Mouse (Mus musculus): Measurements from ENCODE around the gene Zfyve28.

DNA sequence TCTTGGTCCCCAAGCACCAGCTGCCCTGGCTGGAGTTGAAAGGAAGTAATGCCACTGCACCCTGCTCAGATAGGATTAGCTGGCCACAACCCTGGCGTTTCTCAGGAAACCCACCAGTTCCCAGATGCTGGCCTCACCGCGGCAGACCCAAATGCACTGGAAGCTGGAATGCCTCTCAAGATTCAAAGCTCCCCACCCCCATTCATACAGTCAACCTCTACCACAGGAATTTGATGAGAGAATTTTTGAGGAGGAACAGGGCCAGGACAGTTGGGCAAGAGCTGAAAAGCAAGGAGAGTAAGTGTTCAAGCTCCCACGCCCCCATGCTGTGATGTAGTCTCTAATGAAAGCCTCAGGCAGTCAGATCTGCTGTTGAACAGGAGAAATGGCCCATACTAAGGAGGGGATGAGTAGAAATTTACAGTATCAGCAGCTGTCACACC is 38.0 kb upstream of the Zfyve28 start:
- TF ChIP-seq POLR2A (IDR thresholded peaks at IDR 0.05; ENCODE audit: insufficient read depth, low read length) (no peak), CTCF (IDR thresholded peaks at IDR 0.05; ENCODE audit: low read depth, low read length) (no peak)
